ENCODE assay signal across 8 mouse cellular contexts in the genomic region with DNA sequence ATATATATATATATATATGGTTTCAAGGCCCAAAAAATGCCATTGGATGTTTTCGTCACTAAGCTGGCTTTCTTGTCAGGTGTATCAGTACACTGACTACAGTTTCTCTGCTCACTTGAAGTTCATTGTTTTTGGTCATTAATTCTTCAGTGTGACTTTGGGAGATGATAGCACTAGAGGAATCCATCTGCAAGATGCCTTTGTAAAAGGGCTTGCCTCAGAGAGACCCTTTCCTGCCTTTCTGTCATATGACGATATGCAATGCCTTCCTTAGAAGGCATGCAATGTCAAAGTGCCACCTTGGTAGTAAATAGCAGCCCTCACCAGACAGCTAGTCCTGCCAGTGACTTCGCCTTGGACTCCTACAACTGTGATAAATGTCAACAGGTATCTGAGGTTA. TPM values are rescaled to one million over a fixed set of nuclear protein-coding genes. Genes with fewer than 3 reads are reported as not detected.
DNase-seq lines count a peak whose midpoint lies in the region; ATAC-seq and TF ChIP-seq lines count a peak whose summit lies in the region.

No protein-coding gene starts in this region.

- peaks cover 14% of the 10 kb centered on the region for H3K4me1 ChIP-seq in heart, embryonic 11.5 days (ENCODE audit: control insufficient read depth, insufficient read depth, low read length)
- peaks cover 2% of the 10 kb centered on the region for H3K4me1 ChIP-seq in ES-Bruce4 (ENCODE audit: control insufficient read depth, insufficient read depth, low read length)
- H3K4me1 ChIP-seq in hindbrain, embryonic 10.5 days (replicated peaks): peaks cover 29% of the 10 kb centered on the region
- peaks cover 18% of the 10 kb centered on the region for H3K4me1 ChIP-seq in liver, postnatal 0 days (ENCODE audit: insufficient read depth)

- no peak overlapping the region for H3K27ac ChIP-seq in heart, embryonic 11.5 days (ENCODE audit: low read depth, low read length)
- peak overlapping the region; percentile 61; the same call in 1 of the 2 replicates for H3K27ac ChIP-seq in ES-Bruce4 (ENCODE audit: insufficient read depth, low read length)
- peak overlapping the region; percentile 94 for H3K27ac ChIP-seq in hindbrain, embryonic 10.5 days
- H3K27ac ChIP-seq in liver, postnatal 0 days (ENCODE audit: low read depth): peak overlapping the region; percentile 50; the same call in 1 of the 2 replicates

- no peak for DNase-seq in heart, adult 9 months (ENCODE audit: low spot score in 2 of 2)
- no peak for DNase-seq in hindbrain, embryonic 10.5 days (ENCODE audit: low spot score)
- no peak for DNase-seq in liver, postnatal 0 days
- DNase-seq in embryo, embryonic 11 days: no peak
- no peak for DNase-seq in spleen, adult 12 weeks (ENCODE audit: low spot score)
- no peak for DNase-seq in cerebellum, adult 9-10 months

- no peak for TF ChIP-seq EP300 in ES-Bruce4 (IDR thresholded peaks at IDR 0.05; ENCODE audit: insufficient read depth, low read depth, low read length)
- no peak for TF ChIP-seq EP300 in liver, postnatal 0 days (IDR thresholded peaks at IDR 0.05; ENCODE audit: low read depth)

- no peaks in the 10 kb centered on the region for H3K9me3 ChIP-seq in heart, embryonic 11.5 days (replicated peaks; ENCODE audit: control insufficient read depth, low read length)
- H3K9me3 ChIP-seq in ES-Bruce4 (replicated peaks; ENCODE audit: control insufficient read depth, insufficient read depth, low read length, poor library complexity, severe bottlenecking): no peaks in the 10 kb centered on the region
- no peaks in the 10 kb centered on the region for H3K9me3 ChIP-seq in hindbrain, embryonic 10.5 days
- no peaks in the 10 kb centered on the region for H3K9me3 ChIP-seq in liver, postnatal 0 days (ENCODE audit: low read length)

- H3K4me2 ChIP-seq in heart, embryonic 11.5 days: peak overlapping the region; percentile 81
- peak overlapping the region; percentile 95 for H3K4me2 ChIP-seq in liver, postnatal 0 days (ENCODE audit: low read depth, low read length)

- WGBS in heart, embryonic 11.5 days (ENCODE audit: insufficient replicate concordance): 62% methylated on average over 3 of the region's 3 CpGs
- WGBS in hindbrain, embryonic 10.5 days: 67% methylated on average over 3 of the region's 3 CpGs
- 57% methylated on average over 3 of the region's 3 CpGs for WGBS in liver, postnatal 0 days (ENCODE audit: insufficient replicate concordance)

- no peak for TF ChIP-seq CTCF in ES-Bruce4 (IDR thresholded peaks at IDR 0.05; ENCODE audit: low read depth, low read length)
- no peak for TF ChIP-seq CTCF in liver, postnatal 0 days (IDR thresholded peaks at IDR 0.05; ENCODE audit: low read depth)

- TF ChIP-seq POLR2A in ES-Bruce4 (IDR thresholded peaks at IDR 0.05; ENCODE audit: insufficient read depth, low read length): no peak

- 0 out of 2 replicates have a peak overlapping the region, but pooled peaks have one; percentile 94 for H3K9ac ChIP-seq in heart, embryonic 11.5 days (ENCODE audit: low read depth, low read length)
- H3K9ac ChIP-seq in ES-Bruce4 (ENCODE audit: low read depth, poor library complexity, severe bottlenecking): peak overlapping the region; percentile 90
- H3K9ac ChIP-seq in liver, postnatal 0 days (replicated peaks): no peak overlapping the region

- peak overlapping the region; percentile 93; the same call in 1 of the 2 replicates for H3K4me3 ChIP-seq in heart, embryonic 11.5 days (ENCODE audit: low read depth, low read length)
- peak overlapping the region; percentile 29; the same call in 1 of the 2 replicates for H3K4me3 ChIP-seq in ES-Bruce4 (ENCODE audit: low read depth, low read length)
- H3K4me3 ChIP-seq in hindbrain, embryonic 10.5 days: peak overlapping the region; percentile 92
- H3K4me3 ChIP-seq in liver, postnatal 0 days (ENCODE audit: low read depth, low read length): peak overlapping the region; percentile 96

- no peaks in the 10 kb centered on the region for H3K36me3 ChIP-seq in heart, embryonic 11.5 days (ENCODE audit: control insufficient read depth, insufficient read depth, low read length)
- no peaks in the 10 kb centered on the region; the same call in none of the 2 replicates for H3K36me3 ChIP-seq in ES-Bruce4 (ENCODE audit: control insufficient read depth, insufficient read depth, low read length, poor library complexity, severe bottlenecking)
- peaks cover 14% of the 10 kb centered on the region for H3K36me3 ChIP-seq in hindbrain, embryonic 10.5 days
- no peaks in the 10 kb centered on the region; the same call in 1 of the 2 replicates for H3K36me3 ChIP-seq in liver, postnatal 0 days (replicated peaks; ENCODE audit: insufficient read depth, low read length)

- ATAC-seq in heart, embryonic 11.5 days (replicated peaks; ENCODE audit: insufficient number of reproducible peaks, low FRiP score, low TSS enrichment): no peak
- no peak for ATAC-seq in liver, postnatal 0 days

- H3K27me3 ChIP-seq in heart, embryonic 11.5 days (ENCODE audit: control insufficient read depth, insufficient read depth, low read length): no peaks in the 10 kb centered on the region; the same call in 1 of the 2 replicates
- H3K27me3 ChIP-seq in ES-Bruce4 (ENCODE audit: control insufficient read depth, insufficient read depth, low read length, poor library complexity, severe bottlenecking): no peaks in the 10 kb centered on the region
- H3K27me3 ChIP-seq in hindbrain, embryonic 10.5 days (ENCODE audit: insufficient read depth, poor library complexity, severe bottlenecking): peaks cover 25% of the 10 kb centered on the region
- H3K27me3 ChIP-seq in liver, postnatal 0 days (ENCODE audit: insufficient read depth, low read length): no peaks in the 10 kb centered on the region

RNA-seq across cellular contexts. Expression of gene Rpn1, which starts 0.6 kb away (rescaled TPM):
- polyA plus RNA-seq in heart, embryonic 11.5 days (2014; fragmentation: Nextera tagmentation; extraction: Ambion mirVana): 234 and 256 TPM in 2 replicates
- 222 and 238 TPM in 2 replicates for polyA plus RNA-seq in ES-Bruce4 (2011; ENCODE audit: insufficient read depth, insufficient read length, low read depth, missing spikeins)
- polyA plus RNA-seq in hindbrain, embryonic 10.5 days (2016; fragmentation: Nextera tagmentation; extraction: Ambion mirVana): 277 and 300 TPM in 2 replicates
- polyA plus RNA-seq in liver, postnatal 0 days (2015; fragmentation: Nextera tagmentation; extraction: Ambion mirVana): 102 and 112 TPM in 2 replicates

RNA-seq across cellular contexts. Expression of gene Rab7, which starts 38.6 kb away (rescaled TPM):
- 227 and 245 TPM in 2 replicates for polyA plus RNA-seq in heart, embryonic 11.5 days (2014; fragmentation: Nextera tagmentation; extraction: Ambion mirVana)
- polyA plus RNA-seq in ES-Bruce4 (2011; ENCODE audit: insufficient read depth, insufficient read length, low read depth, missing spikeins): 154 and 163 TPM in 2 replicates
- 208 and 238 TPM in 2 replicates for polyA plus RNA-seq in hindbrain, embryonic 10.5 days (2016; fragmentation: Nextera tagmentation; extraction: Ambion mirVana)
- polyA plus RNA-seq in liver, postnatal 0 days (2015; fragmentation: Nextera tagmentation; extraction: Ambion mirVana): 110 and 111 TPM in 2 replicates

Comparison
In these comparisons a context has a peak if more than half of its experiments do, and no peak if none do; other contexts are left out.
1. H3K4me3 ChIP-seq: peak in every context shown above with its lines; median percentile 96 in liver, postnatal 0 days; 93 in heart, embryonic 11.5 days; 92 in hindbrain, embryonic 10.5 days; 29 in ES-Bruce4.